Mouse (Mus musculus) kidney, embryonic 16.5 days (tissue): ENCODE data around the gene Ube2g2. TPM values are rescaled to one million over a fixed set of nuclear protein-coding genes. Genes with fewer than 3 reads are reported as not detected.
A peak's percentile ranks its signal among the peaks of the same experiment; 100 is the strongest.
"Not testable (repeated sequence)": the region's sequence is repeated elsewhere in the genome, so short reads cannot be mapped to it uniquely, and the experiment has no call there.

Source experiments
- ATAC-seq: fragments of 200-750 bp; cut with Nextera tagmentation; 2 replicates; pipeline ENCODE4 v1.8.0; 2017; ENCODE audit warnings: moderate TSS enrichment; ENCODE audit not compliant: low FRiP score, low TSS enrichment
- H3K27ac ChIP-seq: fragments of 300-500 bp; sonication (generic); 2 replicates; pipeline ENCODE4 v1.5.1; 2014; ENCODE audit warnings: low read length
- H3K27me3 ChIP-seq: fragments of 300-500 bp; sonication (generic); 2 replicates; pipeline ENCODE4 v1.6.1; 2014; ENCODE audit warnings: low read length, control low read depth, mixed read lengths; ENCODE audit not compliant: insufficient read depth
- H3K36me3 ChIP-seq: fragments of 300-500 bp; sonication (generic); 2 replicates; pipeline ENCODE4 v1.6.1; 2014; ENCODE audit warnings: low read length, control low read depth, mixed read lengths; ENCODE audit not compliant: insufficient read depth
- H3K4me1 ChIP-seq: fragments of 300-500 bp; sonication (generic); 2 replicates; pipeline ENCODE4 v1.6.1; 2014; ENCODE audit warnings: low read length, control low read depth, mixed read lengths; ENCODE audit not compliant: insufficient read depth
- H3K4me2 ChIP-seq: fragments of 300-500 bp; sonication (generic); replicated peaks from 2 replicates; pipeline ENCODE4 v1.6.1; 2014; ENCODE audit warnings: low read depth, low read length
- H3K4me3 ChIP-seq: fragments of 300-500 bp; sonication (generic); 2 replicates; pipeline ENCODE4 v1.5.1; 2014; ENCODE audit warnings: mild to moderate bottlenecking, low read length
- H3K9ac ChIP-seq: fragments of 300-500 bp; sonication (generic); replicated peaks from 2 replicates; pipeline ENCODE4 v1.6.1; 2014; ENCODE audit warnings: low read length
- H3K9me3 ChIP-seq: fragments of 300-500 bp; sonication (generic); 2 replicates; pipeline ENCODE4 v1.6.1; 2016; ENCODE audit warnings: low read length, control low read depth
- WGBS: fragments of 180-500 bp; shearing (Covaris S2); extraction: QIAGEN DNeasy Blood & Tissue Kit; methylation state at CpG from one replicate; pipeline ENCODE4 v1.1.7; 2014; 5-methylcytosine and 5-hydroxymethylcytosine counted together
- microRNA counts: library from miRNA; unstranded; fragments of <30 nt; microRNA quantifications from one replicate; lab custom pipeline; 2016
- microRNA-seq: library from miRNA; unstranded; fragments of <30 nt; microRNA quantifications from one replicate; pipeline ENCODE4, GENCODE M21; 2016
- polyA plus RNA-seq: library from polyadenylated mRNA; unstranded; fragments of >200 nt; fragmentation: Nextera tagmentation; extraction: Ambion mirVana; gene quantifications from 2 replicates; pipeline ENCODE4 v1.2.1, GENCODE M21; 2015

The Ube2g2 gene
- polyA plus RNA-seq, 1 experiment from 2014 or later: 90.2 TPM

DNA sequence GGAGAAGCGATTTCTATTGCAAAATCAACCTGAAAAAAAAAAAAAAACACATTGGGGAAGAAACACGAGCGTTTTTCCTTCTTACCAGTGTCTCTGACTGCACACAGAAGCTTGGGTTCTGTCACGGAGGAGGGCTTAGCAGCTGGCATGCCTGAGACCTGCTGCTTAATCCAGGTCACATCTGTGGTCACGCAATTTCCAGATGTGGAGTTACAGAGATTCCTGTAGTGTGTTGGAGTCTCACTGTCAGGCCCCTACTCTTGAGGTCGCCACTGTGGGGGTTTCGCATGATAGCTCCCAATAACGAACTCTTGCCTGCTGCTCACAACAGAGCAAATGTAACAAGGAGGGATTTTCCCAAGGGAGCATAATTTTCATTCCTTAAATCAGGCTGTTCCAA is 62.1 kb downstream of the Ube2g2 start:
- Histone ChIP-seq H3K9ac (no peak overlapping the region), H3K36me3 (no peaks in the 10 kb centered on the region), H3K4me1 (0 out of 2 replicates have a peak, but pooled peaks cover 2% of the 10 kb centered on the region), H3K27me3 (peaks cover 37% of the 10 kb centered on the region), H3K4me2 (no peak overlapping the region), H3K4me3 (no peak overlapping the region), H3K9me3 (no peaks in the 10 kb centered on the region), H3K27ac (no peak overlapping the region)
- 32% methylated on average over 8 of the region's 8 CpGs for WGBS
- ATAC-seq: no peak

DNA sequence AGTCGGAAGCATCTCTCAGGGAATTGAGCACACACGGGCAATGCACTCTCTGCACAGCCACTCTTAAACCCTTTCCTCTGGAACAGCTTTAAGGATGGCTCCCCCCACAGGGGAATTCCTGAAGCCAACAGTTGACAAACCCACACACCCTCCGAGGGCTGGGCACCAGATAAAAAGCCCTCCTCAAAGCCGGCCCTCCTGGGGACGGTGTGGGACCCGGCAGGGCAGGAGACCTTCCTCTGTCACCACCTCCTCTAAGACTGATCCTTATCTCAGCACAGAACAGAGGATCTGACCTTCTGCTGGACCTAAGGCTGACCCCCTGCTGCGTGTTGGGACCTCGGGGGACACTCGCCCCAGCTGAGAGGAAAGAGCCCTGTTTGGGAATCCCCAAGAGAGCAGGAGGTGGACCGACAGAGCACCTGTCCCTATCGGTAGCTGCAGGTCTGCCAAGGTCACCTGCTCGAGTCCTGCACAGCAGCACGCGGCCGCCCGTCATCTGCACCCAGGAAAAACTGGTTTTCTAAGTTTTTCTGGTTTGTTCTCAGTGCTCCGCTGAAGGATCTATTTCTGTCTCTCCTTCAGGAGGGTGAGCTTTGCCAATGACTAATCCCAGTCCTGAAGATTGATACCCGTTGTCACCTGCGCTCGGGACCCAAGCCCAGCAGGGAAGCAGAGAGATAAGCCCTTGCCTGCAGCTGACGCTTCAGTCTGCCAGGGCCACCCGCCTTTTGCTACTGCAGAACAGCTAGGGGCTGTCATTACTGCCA is 64.0 kb downstream of the Ube2g2 start, which contains the start of gene Tspear:
Gene Tspear, plus strand, starts transcription at position 675 of the 770 bp plus-strand sequence.
- 0 out of 2 replicates have a peak, but pooled peaks cover 2% of the 10 kb centered on the region for H3K4me1 ChIP-seq
- H3K27me3 ChIP-seq: peaks cover 37% of the 10 kb centered on the region
- no peaks in the 10 kb centered on the region for H3K36me3 ChIP-seq
- no peaks in the 10 kb centered on the region for H3K9me3 ChIP-seq
- ATAC-seq: peak; percentile 63; the same call in 1 of the 2 replicates
- H3K4me2 ChIP-seq: no peak within 1 kb of the TSS
- H3K4me3 ChIP-seq: no peak within 1 kb of the TSS
- 3% methylated on average over 22 of the region's 22 CpGs for WGBS
- H3K27ac ChIP-seq: no peak within 1 kb of the TSS
- H3K9ac ChIP-seq: no peak within 1 kb of the TSS

DNA sequence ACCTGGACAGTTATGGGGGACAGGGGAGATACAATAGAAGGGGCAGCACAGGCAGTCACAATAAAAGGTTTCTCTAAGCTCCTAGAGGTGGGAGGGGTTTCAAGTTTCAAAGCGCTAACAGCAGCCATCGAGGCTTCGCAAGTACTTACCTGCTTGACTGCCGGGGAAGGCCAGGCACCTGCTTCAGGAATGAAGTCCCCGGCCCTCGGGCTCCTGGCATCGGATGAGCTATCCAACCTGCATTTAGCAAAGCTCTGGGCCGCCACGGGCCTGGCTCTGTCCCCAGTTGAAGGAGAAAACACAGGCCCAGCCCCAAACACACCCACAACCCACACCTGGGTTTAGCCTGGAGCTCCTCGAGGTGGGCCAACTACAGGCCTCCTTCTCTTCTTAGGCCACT is 64.9 kb downstream of the Ube2g2 start:
- Histone ChIP-seq H3K9me3 (no peaks in the 10 kb centered on the region), H3K27me3 (peaks cover 37% of the 10 kb centered on the region), H3K4me2 (no peak overlapping the region), H3K4me1 (0 out of 2 replicates have a peak, but pooled peaks cover 2% of the 10 kb centered on the region), H3K4me3 (no peak overlapping the region), H3K9ac (no peak overlapping the region), H3K27ac (no peak overlapping the region), H3K36me3 (no peaks in the 10 kb centered on the region)
- no peak for ATAC-seq
- WGBS: 13% methylated on average over 10 of the region's 10 CpGs

DNA sequence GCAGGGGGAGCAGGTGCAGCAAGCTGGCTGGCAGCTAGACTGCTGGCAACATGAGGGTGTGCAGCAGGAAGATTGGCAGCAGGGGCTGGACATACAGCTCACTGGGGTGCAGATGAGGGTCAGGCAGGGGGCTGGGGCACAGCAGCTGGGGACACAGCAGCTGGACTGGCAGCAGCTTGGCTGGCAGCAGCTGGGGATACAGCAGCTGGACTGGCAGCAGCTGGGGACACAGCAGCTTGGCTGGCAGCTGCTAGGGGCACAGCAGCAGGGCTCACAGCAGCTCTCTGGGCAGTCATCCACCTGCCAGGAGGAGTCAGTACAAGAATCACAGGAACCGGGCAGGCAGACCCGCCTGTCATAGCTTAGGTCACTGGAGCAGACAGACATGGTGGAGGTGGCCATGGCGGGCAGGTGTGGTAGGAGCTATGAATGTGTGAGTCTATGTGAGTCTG is 68.3 kb downstream of the Ube2g2 start, which contains the start of gene Gm19402:
Gene Gm19402, minus strand, starts transcription at position 402 of the 452 bp plus-strand sequence.
- H3K36me3 ChIP-seq, H3K4me2 ChIP-seq, H3K9ac ChIP-seq, H3K4me3 ChIP-seq, H3K9me3 ChIP-seq, ATAC-seq, H3K4me1 ChIP-seq, H3K27ac ChIP-seq: not testable (repeated sequence)
- WGBS: 72% methylated on average over 3 of the region's 3 CpGs
- peaks cover 22% of the 10 kb centered on the region for H3K27me3 ChIP-seq

MicroRNA genes within 50 kb of the gene (microRNA counts, 519-probe panel; counts per million panel counts)
- microRNA mmu-miR-1930 (lab: Ali Mortazavi, UCI): 104 counts per million, percentile 35 among the panel's probes with 10 or more counts

Small RNA genes lying within 50 kb of the gene (microRNA-seq; reads per million reads assigned to microRNA genes)
- 7.7 reads per million, percentile 26 among the genes with 10 or more reads in this experiment for gene Mir1930

Other genes with a start within 250 kb of the Ube2g2 start
- gene Adarb1, start 204.0 kb upstream of the Ube2g2 start, polyA plus RNA-seq: 7.9 and 8.7 TPM in 2 replicates
- 36.5 and 36.6 TPM in 2 replicates for gene Fam207a, start 106.5 kb upstream of the Ube2g2 start, polyA plus RNA-seq
- 1.6 and 1.7 TPM in 2 replicates for gene Itgb2, start 92.0 kb upstream of the Ube2g2 start, polyA plus RNA-seq
- 194 and 206 TPM in 2 replicates for gene Pttg1ip, start 40.6 kb upstream of the Ube2g2 start, polyA plus RNA-seq
- 365 and 369 TPM in 2 replicates for gene Sumo3, start 16.2 kb upstream of the Ube2g2 start, polyA plus RNA-seq
- gene Gm49325, start 16.1 kb upstream of the Ube2g2 start, polyA plus RNA-seq: 2.2 TPM in 1 of 2 replicates, not detected in the other
- gene Tspear, start 64.3 kb downstream of the Ube2g2 start, polyA plus RNA-seq: 0.26 and 0.71 TPM in 2 replicates
- gene Gm19402, start 68.5 kb downstream of the Ube2g2 start, polyA plus RNA-seq: not detected in 2 replicates
- gene Gm9508, start 75.0 kb downstream of the Ube2g2 start, polyA plus RNA-seq: not detected in 2 replicates
- not detected in 2 replicates for gene Gm10272, start 84.4 kb downstream of the Ube2g2 start, polyA plus RNA-seq
- gene Gm10024, start 89.2 kb downstream of the Ube2g2 start, polyA plus RNA-seq: not detected in 2 replicates
- not detected in 2 replicates for gene Gm10142, start 93.5 kb downstream of the Ube2g2 start, polyA plus RNA-seq
- gene Krtap12-1, start 98.3 kb downstream of the Ube2g2 start, polyA plus RNA-seq: not detected in 2 replicates
- not detected in 2 replicates for gene Gm10100, start 104.2 kb downstream of the Ube2g2 start, polyA plus RNA-seq
- gene Gm18596, start 120.4 kb downstream of the Ube2g2 start, polyA plus RNA-seq: not detected in 2 replicates
- gene Gm9736, start 129.1 kb downstream of the Ube2g2 start, polyA plus RNA-seq: not detected in 2 replicates
- gene Gm3233, start 137.4 kb downstream of the Ube2g2 start, polyA plus RNA-seq: not detected in 2 replicates
- not detected in 2 replicates for gene Gm3238, start 149.1 kb downstream of the Ube2g2 start, polyA plus RNA-seq
- gene Gm7138, start 154.7 kb downstream of the Ube2g2 start, polyA plus RNA-seq: not detected in 2 replicates
- gene Gm3250, start 160.3 kb downstream of the Ube2g2 start, polyA plus RNA-seq: not detected in 2 replicates
- gene Gm7137, start 165.9 kb downstream of the Ube2g2 start, polyA plus RNA-seq: not detected in 2 replicates
- gene Gm9639, start 172.8 kb downstream of the Ube2g2 start, polyA plus RNA-seq: not detected in 2 replicates
- gene Gm19668, start 176.9 kb downstream of the Ube2g2 start, polyA plus RNA-seq: not detected in 2 replicates
- not detected in 2 replicates for gene Gm9507, start 189.6 kb downstream of the Ube2g2 start, polyA plus RNA-seq
- gene Gm2696, start 192.4 kb downstream of the Ube2g2 start, polyA plus RNA-seq: not detected in 2 replicates
- gene Krtap10-4, start 204.8 kb downstream of the Ube2g2 start, polyA plus RNA-seq: not detected in 2 replicates
- not detected in 2 replicates for gene Krtap10-10, start 213.7 kb downstream of the Ube2g2 start, polyA plus RNA-seq
- not detected in 2 replicates for gene Gm36176, start 224.5 kb downstream of the Ube2g2 start, polyA plus RNA-seq
- gene Gm10318, start 230.6 kb downstream of the Ube2g2 start, polyA plus RNA-seq: not detected in 2 replicates
- not detected in 2 replicates for gene Gm3285, start 239.7 kb downstream of the Ube2g2 start, polyA plus RNA-seq